Mouse (Mus musculus): ENCODE data around the gene Trim41. TPM values are rescaled to one million over a fixed set of nuclear protein-coding genes. Genes with fewer than 3 reads are reported as not detected.

Trim41 gene
- polyA plus RNA-seq, 1 experiment from 2014 or later: 6.2 TPM

DNA sequence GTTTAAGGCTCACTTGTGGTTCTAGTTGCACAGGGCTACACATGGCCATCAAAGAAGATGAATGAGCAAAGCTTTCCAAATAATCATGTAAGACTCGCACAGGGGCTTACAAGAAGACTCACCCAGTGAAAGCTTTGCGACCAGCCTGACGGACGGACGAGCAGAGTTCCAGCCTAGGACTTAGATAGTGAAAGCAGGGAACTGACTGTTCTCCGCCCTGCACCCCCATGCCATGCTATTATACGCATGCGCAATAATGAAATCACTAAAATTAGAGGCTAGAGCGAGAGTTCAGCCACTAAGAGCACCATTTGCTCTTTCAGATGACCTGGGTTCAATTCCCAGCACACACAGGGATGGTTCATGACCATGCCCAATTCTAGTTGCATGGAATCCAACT, 39.9 kb downstream of the Trim41 start:
- no peaks in the 10 kb centered on the region for H3K27me3 ChIP-seq
- H3K36me3 ChIP-seq: no peaks in the 10 kb centered on the region
- peaks cover 5% of the 10 kb centered on the region; the same call in 1 of the 2 replicates for H3K4me1 ChIP-seq
- no peaks in the 10 kb centered on the region for H3K9me3 ChIP-seq
- H3K27ac ChIP-seq (replicated peaks): no peak overlapping the region
- WGBS: 91% methylated on average over 9 of the region's 9 CpGs
- no peak overlapping the region for H3K9ac ChIP-seq (replicated peaks)
- H3K4me3 ChIP-seq: no peak overlapping the region
- no peak overlapping the region for H3K4me2 ChIP-seq (replicated peaks)
- no peak for ATAC-seq (ENCODE audit: low FRiP score, low read depth)

DNA sequence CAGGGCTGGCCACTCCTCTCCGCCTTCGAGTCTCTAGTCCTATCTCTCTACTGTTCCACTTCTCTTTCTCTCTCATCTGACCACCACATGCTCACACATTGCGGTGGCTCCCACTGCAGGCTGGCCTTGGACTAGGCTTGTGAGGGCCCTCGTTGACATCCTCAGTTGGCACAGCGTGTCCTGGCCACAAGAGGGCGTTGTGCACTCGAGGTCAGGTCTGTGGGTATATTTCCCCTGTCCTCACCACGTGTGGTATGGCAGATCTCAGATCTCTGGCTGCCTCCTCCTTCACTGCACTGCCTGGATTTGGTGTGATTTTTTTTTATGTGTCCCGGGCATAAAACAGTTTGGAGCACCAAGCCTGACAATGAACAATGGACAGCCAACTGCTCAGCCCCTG, 40.5 kb downstream of the Trim41 start:
- no peak for ATAC-seq (ENCODE audit: low FRiP score, low read depth)
- peaks cover 5% of the 10 kb centered on the region; the same call in 1 of the 2 replicates for H3K4me1 ChIP-seq
- H3K27me3 ChIP-seq: no peaks in the 10 kb centered on the region
- WGBS: 45% methylated on average over 9 of the region's 9 CpGs
- no peak overlapping the region for H3K4me2 ChIP-seq (replicated peaks)
- no peak overlapping the region for H3K4me3 ChIP-seq
- H3K9me3 ChIP-seq: no peaks in the 10 kb centered on the region
- no peak overlapping the region for H3K27ac ChIP-seq (replicated peaks)
- H3K9ac ChIP-seq (replicated peaks): no peak overlapping the region
- no peaks in the 10 kb centered on the region for H3K36me3 ChIP-seq

DNA sequence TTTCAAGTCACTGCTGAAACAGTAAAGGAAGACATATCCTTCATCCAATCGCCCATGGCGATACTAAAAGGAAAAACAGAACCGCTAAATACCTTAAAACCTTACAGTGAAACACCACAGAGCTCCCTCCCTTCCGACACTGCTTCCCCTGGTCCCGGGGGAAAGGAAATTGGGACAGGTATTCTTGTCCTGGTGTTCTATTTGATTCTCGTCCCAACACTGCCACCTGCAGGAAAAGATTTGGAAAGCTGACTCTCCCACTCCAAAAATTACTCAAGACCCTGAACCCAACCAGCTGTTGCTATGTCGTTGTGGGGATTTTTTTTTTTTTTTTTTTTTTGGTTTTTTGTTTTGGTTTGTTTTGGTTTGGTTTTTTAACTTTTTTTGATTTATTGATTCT, 41.7 kb downstream of the Trim41 start:
- peaks cover 5% of the 10 kb centered on the region; the same call in 1 of the 2 replicates for H3K4me1 ChIP-seq
- no peaks in the 10 kb centered on the region for H3K36me3 ChIP-seq
- no peak for ATAC-seq (ENCODE audit: low FRiP score, low read depth)
- H3K9me3 ChIP-seq: no peaks in the 10 kb centered on the region
- no peak overlapping the region for H3K4me3 ChIP-seq
- 4% methylated on average over 7 of the region's 7 CpGs for WGBS
- no peak overlapping the region for H3K27ac ChIP-seq (replicated peaks)
- H3K27me3 ChIP-seq: no peaks in the 10 kb centered on the region
- 0 out of 2 replicates have a peak overlapping the region, but pooled peaks have one; percentile 21 for H3K4me2 ChIP-seq (replicated peaks)
- no peak overlapping the region for H3K9ac ChIP-seq (replicated peaks)

DNA sequence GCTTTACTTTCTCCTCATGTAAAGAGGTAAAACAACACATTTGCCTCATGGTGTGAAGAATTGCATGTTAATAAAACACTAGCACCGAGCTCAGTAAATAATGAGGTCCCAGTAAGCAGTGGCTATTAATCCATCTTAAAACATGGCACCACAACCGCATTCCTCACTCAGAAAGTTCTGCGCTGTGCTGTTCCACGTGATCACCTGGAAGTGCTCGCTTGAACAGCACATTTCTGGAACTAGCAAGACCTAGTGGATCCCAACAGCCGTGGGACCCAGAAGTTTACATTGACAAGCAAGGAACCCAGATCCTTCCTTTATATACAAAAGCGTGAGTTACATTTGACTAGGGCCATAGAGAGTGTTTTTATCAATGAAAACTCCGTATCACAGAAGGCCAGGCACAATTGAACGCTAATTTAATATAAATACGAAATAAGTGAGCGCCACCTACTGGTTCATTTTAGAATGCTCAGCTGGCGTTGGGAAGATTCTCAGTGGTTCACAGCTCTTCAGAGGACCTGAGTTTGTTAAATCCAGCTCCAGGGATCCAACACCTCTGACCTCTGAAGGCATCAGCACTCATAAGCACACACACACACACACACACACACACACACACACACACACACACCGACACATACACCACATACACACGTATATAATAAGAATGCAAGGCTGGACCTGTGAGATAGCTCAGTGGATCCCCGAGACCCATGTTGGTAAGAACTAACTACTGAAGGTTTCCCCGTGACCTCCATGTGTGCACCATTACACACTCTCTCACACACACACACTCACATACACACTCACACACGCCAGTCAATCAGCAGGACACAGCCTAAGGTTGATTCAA, 42.5 kb downstream of the Trim41 start:
- Histone ChIP-seq H3K36me3 (no peaks in the 10 kb centered on the region), H3K9ac (replicated peaks) (no peak overlapping the region), H3K4me1 (peaks cover 5% of the 10 kb centered on the region; the same call in 1 of the 2 replicates), H3K27ac (replicated peaks) (no peak overlapping the region), H3K27me3 (no peaks in the 10 kb centered on the region), H3K4me2 (replicated peaks) (peak overlapping the region; percentile 33), H3K9me3 (no peaks in the 10 kb centered on the region), H3K4me3 (no peak overlapping the region)
- peak; percentile 50 for ATAC-seq (ENCODE audit: low FRiP score, low read depth)
- WGBS: 38% methylated on average over 17 of the region's 17 CpGs

DNA sequence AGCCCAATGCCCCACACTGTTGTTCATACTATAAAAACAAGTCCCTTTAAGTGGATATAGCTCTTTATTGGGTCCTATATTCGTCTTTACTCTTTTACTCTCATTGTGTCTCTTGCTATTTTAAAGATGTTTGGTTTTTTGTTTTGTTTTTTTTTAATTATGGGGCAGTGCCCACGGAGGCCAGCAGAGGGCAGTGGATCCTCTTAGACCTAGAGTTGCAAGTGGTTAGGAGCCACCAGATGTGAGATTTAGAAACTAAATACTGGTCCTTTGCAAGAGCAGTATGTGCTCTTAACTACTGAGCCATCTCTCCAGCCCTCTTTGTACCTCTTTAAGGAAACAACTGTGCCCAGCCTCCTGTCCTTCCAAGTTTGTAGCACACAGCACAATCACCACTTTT, 45.5 kb downstream of the Trim41 start:
- no peaks in the 10 kb centered on the region for H3K27me3 ChIP-seq
- no peak overlapping the region for H3K9ac ChIP-seq (replicated peaks)
- no peak overlapping the region for H3K4me3 ChIP-seq
- WGBS: 9% methylated on average over 2 of the region's 2 CpGs
- no peak for ATAC-seq (ENCODE audit: low FRiP score, low read depth)
- peaks cover 5% of the 10 kb centered on the region; the same call in 1 of the 2 replicates for H3K4me1 ChIP-seq
- no peak overlapping the region for H3K27ac ChIP-seq (replicated peaks)
- no peak overlapping the region for H3K4me2 ChIP-seq (replicated peaks)
- H3K36me3 ChIP-seq: no peaks in the 10 kb centered on the region
- no peaks in the 10 kb centered on the region for H3K9me3 ChIP-seq

DNA sequence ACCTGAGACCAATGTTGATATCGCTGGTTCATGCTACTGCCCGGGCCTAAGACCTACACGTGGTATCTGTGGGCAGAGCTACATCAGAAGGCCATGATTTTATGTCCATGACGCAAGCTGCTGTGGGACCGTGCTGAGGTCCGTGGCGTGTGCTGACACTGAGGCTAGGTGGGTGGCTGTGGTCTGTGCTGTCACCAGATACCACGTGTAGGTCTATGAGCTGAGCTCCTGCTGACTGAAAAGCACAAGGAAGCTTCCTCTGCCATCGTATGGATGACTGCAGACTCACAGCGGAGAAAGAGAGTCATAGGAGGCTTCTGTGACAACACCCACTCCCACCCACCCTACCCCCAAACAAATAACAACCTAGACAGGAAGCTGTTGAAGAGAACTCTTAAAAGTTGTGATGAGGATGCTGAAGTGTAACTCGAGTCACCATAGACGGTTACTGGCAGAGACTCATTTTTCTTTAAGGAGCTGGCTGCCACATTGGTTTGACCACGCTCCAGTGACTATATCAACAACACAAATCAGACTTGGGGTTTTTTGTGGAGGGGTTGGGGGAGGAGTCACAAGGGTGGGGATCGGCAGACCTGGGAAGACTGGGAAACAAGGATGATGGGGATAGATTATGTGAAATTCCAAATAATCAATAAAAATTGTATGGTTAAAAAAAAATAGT, 49.8 kb downstream of the Trim41 start:
- no peaks in the 10 kb centered on the region for H3K27me3 ChIP-seq
- 87% methylated on average over 14 of the region's 14 CpGs for WGBS
- no peak for ATAC-seq (ENCODE audit: low FRiP score, low read depth)

DNA sequence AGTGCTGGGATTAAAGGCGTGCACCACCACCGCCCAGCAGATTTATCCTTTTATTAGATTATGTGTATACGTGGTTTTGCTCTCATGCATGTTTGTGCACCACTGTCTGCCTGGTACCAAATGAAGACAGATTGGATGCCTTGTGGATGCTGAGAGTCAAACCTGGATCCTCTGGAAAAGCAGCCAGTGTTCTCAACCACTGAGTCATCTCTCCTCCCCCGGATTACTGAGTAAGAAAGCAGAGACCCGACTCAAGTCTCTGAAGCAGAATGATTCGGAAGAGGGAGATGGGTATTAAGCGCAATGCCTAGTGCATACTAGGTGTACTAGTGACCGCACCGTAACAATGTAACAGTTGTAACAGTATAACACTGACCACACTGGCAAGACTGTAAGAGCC, 53.0 kb downstream of the Trim41 start:
- Histone ChIP-seq H3K27ac (replicated peaks) (no peak overlapping the region), H3K27me3 (no peaks in the 10 kb centered on the region), H3K4me2 (replicated peaks) (no peak overlapping the region), H3K36me3 (no peaks in the 10 kb centered on the region), H3K9ac (replicated peaks) (no peak overlapping the region), H3K9me3 (no peaks in the 10 kb centered on the region), H3K4me1 (no peaks in the 10 kb centered on the region), H3K4me3 (no peak overlapping the region)
- no peak for ATAC-seq (ENCODE audit: low FRiP score, low read depth)
- WGBS: 93% methylated on average over 9 of the region's 9 CpGs

More for the DNA sequence above, 49.8 kb downstream of the Trim41 start:
- no peaks in the 10 kb centered on the region for H3K9me3 ChIP-seq
- no peak overlapping the region for H3K27ac ChIP-seq (replicated peaks)
- no peak overlapping the region for H3K4me3 ChIP-seq
- H3K9ac ChIP-seq (replicated peaks): no peak overlapping the region
- H3K36me3 ChIP-seq: no peaks in the 10 kb centered on the region
- no peaks in the 10 kb centered on the region for H3K4me1 ChIP-seq
- H3K4me2 ChIP-seq (replicated peaks): no peak overlapping the region

DNA sequence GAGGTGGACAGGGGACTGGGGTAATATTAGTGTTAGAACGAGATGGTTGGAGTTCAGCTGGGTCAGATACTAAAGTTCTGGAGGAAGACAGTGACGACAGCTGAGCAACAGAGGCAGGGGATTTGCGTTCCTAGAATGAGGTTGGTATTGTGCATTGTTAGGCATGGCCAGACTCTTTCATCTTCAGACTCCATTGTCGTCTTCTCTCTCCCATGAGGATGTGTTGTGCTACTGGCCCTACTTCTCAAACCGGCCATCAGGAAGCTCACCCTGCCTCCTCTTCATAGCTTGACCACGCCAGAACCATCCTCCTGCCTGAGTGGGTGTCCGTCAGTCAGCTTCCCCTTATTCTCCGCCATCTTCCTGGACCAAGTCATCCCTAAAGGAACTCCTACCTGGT, 58.1 kb downstream of the Trim41 start:
- H3K36me3 ChIP-seq: no peaks in the 10 kb centered on the region
- WGBS: 82% methylated on average over 8 of the region's 8 CpGs

More for the DNA sequence above, 58.1 kb downstream of the Trim41 start:
- Histone ChIP-seq H3K4me3 (no peak overlapping the region), H3K27me3 (no peaks in the 10 kb centered on the region), H3K9me3 (no peaks in the 10 kb centered on the region), H3K9ac (replicated peaks) (no peak overlapping the region), H3K27ac (replicated peaks) (no peak overlapping the region), H3K4me2 (replicated peaks) (no peak overlapping the region), H3K4me1 (no peaks in the 10 kb centered on the region; the same call in 1 of the 2 replicates)
- no peak for ATAC-seq (ENCODE audit: low FRiP score, low read depth)

Other genes starting within 250 kb of the Trim41 start
- 503 and 506 TPM in 2 replicates for gene Rack1, start 17.0 kb downstream of the Trim41 start, polyA plus RNA-seq (2016; fragmentation: Nextera tagmentation; extraction: Ambion mirVana)
- 1.3 and 1.4 TPM in 2 replicates for gene Trim7, start 8.8 kb upstream of the Trim41 start, polyA plus RNA-seq (2016; fragmentation: Nextera tagmentation; extraction: Ambion mirVana)
- 7.6 and 8.3 TPM in 2 replicates for gene Gm12184, start 9.3 kb upstream of the Trim41 start, polyA plus RNA-seq (2016; fragmentation: Nextera tagmentation; extraction: Ambion mirVana)
- gene Irgm1, start 54.3 kb upstream of the Trim41 start, polyA plus RNA-seq (2016; fragmentation: Nextera tagmentation; extraction: Ambion mirVana): 2.3 and 2.4 TPM in 2 replicates
- gene Gm5431, start 84.9 kb upstream of the Trim41 start, polyA plus RNA-seq (2016; fragmentation: Nextera tagmentation; extraction: Ambion mirVana): 0.18 TPM in 1 of 2 replicates, not detected in the other
- gene Psme2b, start 128.8 kb upstream of the Trim41 start, polyA plus RNA-seq (2016; fragmentation: Nextera tagmentation; extraction: Ambion mirVana): 1.3 and 1.8 TPM in 2 replicates
- not detected in 2 replicates for gene Olfr56, start 161.5 kb upstream of the Trim41 start, polyA plus RNA-seq (2016; fragmentation: Nextera tagmentation; extraction: Ambion mirVana)
- 0.18 and 0.28 TPM in 2 replicates for gene 9930111J21Rik1, start 162.0 kb upstream of the Trim41 start, polyA plus RNA-seq (2016; fragmentation: Nextera tagmentation; extraction: Ambion mirVana)
- not detected in 2 replicates for gene Gm12185, start 174.9 kb upstream of the Trim41 start, polyA plus RNA-seq (2016; fragmentation: Nextera tagmentation; extraction: Ambion mirVana)
- gene Tgtp1, start 176.8 kb upstream of the Trim41 start, polyA plus RNA-seq (2016; fragmentation: Nextera tagmentation; extraction: Ambion mirVana): not detected in 2 replicates
- gene 9930111J21Rik2, start 233.9 kb upstream of the Trim41 start, polyA plus RNA-seq (2016; fragmentation: Nextera tagmentation; extraction: Ambion mirVana): 0.30 and 0.51 TPM in 2 replicates
- gene Tgtp2, start 246.9 kb upstream of the Trim41 start, polyA plus RNA-seq (2016; fragmentation: Nextera tagmentation; extraction: Ambion mirVana): 0.06 TPM in 1 of 2 replicates, not detected in the other